Mouse (Mus musculus): ENCODE measurements around the gene Mnt. TPM values are rescaled to one million over a fixed set of nuclear protein-coding genes. Genes with fewer than 3 reads are reported as not detected.

Gene Mnt
- polyA plus RNA-seq, 1 experiment: 59.1 TPM

GRCm38 (mm10) chr11:74883098-74883497 lies 52.4 kb downstream of the Mnt start:
- TF ChIP-seq GATA1 (IDR thresholded peaks at IDR 0.05; ENCODE audit: borderline replicate concordance, low read length): no peak
- TF ChIP-seq FLI1 (IDR thresholded peaks at IDR 0.05; ENCODE audit: low read length): no peak

GRCm38 (mm10) chr11:74894619-74895018 lies 63.9 kb downstream of the Mnt start:
- no peaks in the 10 kb centered on the region for H3K27me3 ChIP-seq (replicated peaks)
- peaks cover 3% of the 10 kb centered on the region for H3K36me3 ChIP-seq (replicated peaks; ENCODE audit: low read length)
- H3K4me1 ChIP-seq: peaks cover 44% of the 10 kb centered on the region
- TF ChIP-seq FLI1 (IDR thresholded peaks at IDR 0.05; ENCODE audit: low read length): no peak
- TF ChIP-seq GATA1 (IDR thresholded peaks at IDR 0.05; ENCODE audit: borderline replicate concordance, low read length): no peak
- H3K9me3 ChIP-seq: no peaks in the 10 kb centered on the region
- no peak overlapping the region for H3K4me3 ChIP-seq (replicated peaks)

More at GRCm38 (mm10) chr11:74883098-74883497, 52.4 kb downstream of the Mnt start:
- peaks cover 7% of the 10 kb centered on the region for H3K36me3 ChIP-seq (replicated peaks; ENCODE audit: low read length)
- no peaks in the 10 kb centered on the region for H3K4me1 ChIP-seq
- no peaks in the 10 kb centered on the region for H3K9me3 ChIP-seq
- H3K4me3 ChIP-seq (replicated peaks): no peak overlapping the region
- no peaks in the 10 kb centered on the region for H3K27me3 ChIP-seq (replicated peaks)

Other genes starting within 250 kb of the Mnt start
- 0.42 and 0.81 TPM in 2 replicates for gene Rap1gap2, start 220.0 kb upstream of the Mnt start, polyA plus RNA-seq (2012; ENCODE audit: insufficient read depth, low replicate concordance)
- 0.06 and 0.41 TPM in 2 replicates for gene Ccdc92b, start 211.3 kb upstream of the Mnt start, polyA plus RNA-seq (2012; ENCODE audit: insufficient read depth, low replicate concordance)
- 2.1 and 8.3 TPM in 2 replicates for gene Cluh, start 181.4 kb upstream of the Mnt start, polyA plus RNA-seq (2012; ENCODE audit: insufficient read depth, low replicate concordance)
- 10.5 and 11.5 TPM in 2 replicates for gene Pafah1b1, start 106.2 kb upstream of the Mnt start, polyA plus RNA-seq (2012; ENCODE audit: insufficient read depth, low replicate concordance)
- gene Mettl16, start 60.1 kb upstream of the Mnt start, polyA plus RNA-seq (2012; ENCODE audit: insufficient read depth, low replicate concordance): 0.32 and 10.4 TPM in 2 replicates
- gene Sgsm2, start 66.1 kb downstream of the Mnt start, polyA plus RNA-seq (2012; ENCODE audit: insufficient read depth, low replicate concordance): 3.6 and 5.7 TPM in 2 replicates
- gene Tsr1, start 67.2 kb downstream of the Mnt start, polyA plus RNA-seq (2012; ENCODE audit: insufficient read depth, low replicate concordance): 6.4 TPM in 1 of 2 replicates, not detected in the other
- 30.5 and 35.3 TPM in 2 replicates for gene Smg6, start 94.9 kb downstream of the Mnt start, polyA plus RNA-seq (2012; ENCODE audit: insufficient read depth, low replicate concordance)
- gene Srr, start 95.0 kb downstream of the Mnt start, polyA plus RNA-seq (2012; ENCODE audit: insufficient read depth, low replicate concordance): 1.3 TPM in 1 of 2 replicates, not detected in the other